Mouse (Mus musculus): ENCODE measurements around the gene Krt10. TPM values are rescaled to one million over a fixed set of nuclear protein-coding genes. Genes with fewer than 3 reads are reported as not detected.

Krt10 gene
- polyA plus RNA-seq, 1 experiment from 2014 or later, result 24.6 TPM

DNA sequence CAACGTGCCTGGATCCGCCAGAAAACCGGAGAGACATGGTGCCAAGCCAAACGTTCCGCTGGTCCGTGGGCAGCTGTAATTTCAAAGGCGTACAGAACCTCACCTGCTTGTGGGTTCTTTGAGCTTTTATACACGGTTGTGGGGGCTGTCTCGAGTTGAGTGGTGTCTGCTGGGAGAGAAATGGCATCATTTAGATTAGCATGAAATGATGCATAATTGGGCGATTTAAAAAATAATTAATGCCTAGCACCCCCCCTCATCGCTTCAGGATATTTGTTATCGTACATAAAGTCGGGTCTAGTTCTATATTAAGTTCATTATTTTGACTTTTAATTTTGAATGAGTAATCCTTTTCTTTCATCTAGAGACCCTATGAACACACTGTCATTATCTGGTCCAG is 14.4 kb downstream of the Krt10 start, which contains the start of gene Krt28:
Krt28 (minus strand) TSS at position 101 of the 400 bp plus-strand sequence.
- ATAC-seq (ENCODE audit: insufficient read depth) (no peak), DNase-seq (no peak)
- no peak for TF ChIP-seq CTCF (IDR thresholded peaks at IDR 0.05; ENCODE audit: low read depth)
- Histone ChIP-seq H3K36me3 (ENCODE audit: insufficient read depth) (no peaks in the 10 kb centered on the region), H3K4me2 (no peak within 1 kb of the TSS), H3K9me3 (ENCODE audit: low read depth, low read length) (no peaks in the 10 kb centered on the region), H3K9ac (no peak within 1 kb of the TSS), H3K4me3 (ENCODE audit: low read depth, low read length) (no peak within 1 kb of the TSS), H3K4me1 (ENCODE audit: insufficient read depth) (no peaks in the 10 kb centered on the region), H3K27me3 (ENCODE audit: insufficient read depth, low read length) (no peaks in the 10 kb centered on the region; the same call in 1 of the 2 replicates), H3K27ac (ENCODE audit: low read depth) (no peak within 1 kb of the TSS)
- 81% methylated on average over 13 of the region's 13 CpGs for WGBS

DNA sequence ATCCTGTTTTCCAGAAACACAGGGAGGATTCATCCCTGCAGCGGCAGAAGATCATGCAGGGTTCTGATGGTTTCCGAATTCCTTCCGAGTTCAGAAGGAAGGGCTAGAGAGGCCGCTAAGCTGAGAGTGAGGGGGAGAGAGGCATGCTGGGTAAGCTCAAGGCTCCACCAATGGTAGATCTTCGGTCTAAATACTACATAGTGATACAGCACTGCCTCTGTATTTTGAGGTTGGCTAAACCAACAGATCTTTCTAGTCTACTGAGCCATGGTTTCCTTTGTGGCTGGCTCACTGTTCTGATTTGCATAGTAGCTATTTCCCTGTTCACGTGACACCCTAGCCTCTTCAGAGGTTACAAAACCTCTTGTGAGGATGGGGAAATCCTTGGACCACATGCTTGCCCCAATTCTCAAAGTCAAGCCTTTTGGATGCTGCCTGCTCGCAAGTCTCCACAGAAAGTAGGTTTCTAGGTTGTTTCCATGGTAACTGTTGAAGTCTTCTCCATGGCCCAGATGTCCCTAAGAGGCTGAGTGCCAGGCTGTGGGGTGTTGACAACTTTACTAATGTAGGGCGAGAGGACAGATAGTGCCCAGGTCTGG is 19.2 kb downstream of the Krt10 start:
- WGBS, result 84% methylated on average over 8 of the region's 8 CpGs

DNA sequence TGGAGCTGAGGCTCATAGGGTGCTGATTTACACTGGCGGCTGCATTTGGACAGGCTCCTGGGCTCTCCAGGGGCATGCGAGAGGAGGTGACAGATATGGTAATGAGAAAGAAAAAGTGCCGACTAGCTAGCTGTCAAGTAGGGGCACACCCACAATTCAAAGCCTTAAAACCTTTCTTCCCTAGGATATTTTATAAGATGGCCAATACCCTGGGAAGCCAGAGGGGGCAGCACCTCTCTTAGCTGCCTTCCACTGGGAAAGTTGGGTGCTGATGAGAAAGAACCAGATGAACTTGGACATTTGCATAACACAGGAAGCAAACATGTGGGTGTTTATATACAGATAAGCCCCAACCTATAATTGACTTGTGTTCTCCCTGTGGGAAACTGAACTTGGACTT is 19.9 kb downstream of the Krt10 start:
- WGBS, result 4% methylated on average over 3 of the region's 3 CpGs
- DNase-seq, result peak; percentile 44

More for the DNA sequence above, 19.2 kb downstream of the Krt10 start:
- H3K27ac ChIP-seq (ENCODE audit: low read depth), result no peak overlapping the region
- no peak for TF ChIP-seq CTCF (IDR thresholded peaks at IDR 0.05; ENCODE audit: low read depth)
- H3K4me3 ChIP-seq (ENCODE audit: low read depth, low read length), result no peak overlapping the region
- no peak overlapping the region for H3K4me2 ChIP-seq
- no peaks in the 10 kb centered on the region for H3K27me3 ChIP-seq (ENCODE audit: insufficient read depth, low read length)
- no peaks in the 10 kb centered on the region for H3K9me3 ChIP-seq (ENCODE audit: low read depth, low read length)
- no peaks in the 10 kb centered on the region for H3K4me1 ChIP-seq (ENCODE audit: insufficient read depth)
- ATAC-seq (ENCODE audit: insufficient read depth) (no peak), DNase-seq (no peak)
- no peaks in the 10 kb centered on the region for H3K36me3 ChIP-seq (ENCODE audit: insufficient read depth)
- no peak overlapping the region for H3K9ac ChIP-seq

DNA sequence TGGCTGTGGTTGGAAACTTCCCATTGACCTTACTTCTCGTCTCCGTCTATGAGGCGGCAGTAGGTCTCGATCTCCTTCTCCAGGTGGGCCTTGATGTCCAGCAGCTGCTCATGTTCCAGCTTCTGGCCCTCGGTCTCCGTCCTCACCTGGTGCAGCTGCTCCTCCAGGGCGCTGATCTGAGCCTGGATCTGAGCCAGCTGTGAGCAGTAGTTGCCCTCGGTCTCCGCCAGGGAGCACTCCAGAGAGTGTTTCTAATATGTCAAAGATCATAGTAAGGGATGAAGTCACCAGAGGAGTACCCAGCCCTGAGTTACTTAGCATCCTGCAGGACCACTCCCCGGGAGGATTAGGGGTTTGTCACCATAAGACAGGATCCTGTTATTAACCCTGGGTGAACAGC is 22.4 kb downstream of the Krt10 start:
- Histone ChIP-seq H3K4me3 (ENCODE audit: low read depth, low read length) (no peak overlapping the region), H3K27ac (ENCODE audit: low read depth) (no peak overlapping the region), H3K9me3 (ENCODE audit: low read depth, low read length) (no peaks in the 10 kb centered on the region), H3K9ac (no peak overlapping the region), H3K36me3 (ENCODE audit: insufficient read depth) (no peaks in the 10 kb centered on the region), H3K4me1 (ENCODE audit: insufficient read depth) (no peaks in the 10 kb centered on the region), H3K4me2 (no peak overlapping the region), H3K27me3 (ENCODE audit: insufficient read depth, low read length) (no peaks in the 10 kb centered on the region)
- no peak; the same call in 1 of the 2 replicates for TF ChIP-seq CTCF (IDR thresholded peaks at IDR 0.05; ENCODE audit: low read depth)
- no peak for ATAC-seq (ENCODE audit: insufficient read depth)
- 28% methylated on average over 10 of the region's 10 CpGs for WGBS
- DNase-seq, result peak; percentile 17

More for the DNA sequence above, 19.9 kb downstream of the Krt10 start:
- TF ChIP-seq CTCF (IDR thresholded peaks at IDR 0.05; ENCODE audit: low read depth), result peak; percentile 63
- H3K4me3 ChIP-seq (ENCODE audit: low read depth, low read length), result no peak overlapping the region
- no peaks in the 10 kb centered on the region for H3K4me1 ChIP-seq (ENCODE audit: insufficient read depth)
- no peak for ATAC-seq (ENCODE audit: insufficient read depth)
- no peaks in the 10 kb centered on the region for H3K9me3 ChIP-seq (ENCODE audit: low read depth, low read length)
- H3K4me2 ChIP-seq, result no peak overlapping the region
- H3K9ac ChIP-seq, result no peak overlapping the region
- H3K36me3 ChIP-seq (ENCODE audit: insufficient read depth), result no peaks in the 10 kb centered on the region
- H3K27me3 ChIP-seq (ENCODE audit: insufficient read depth, low read length), result no peaks in the 10 kb centered on the region
- no peak overlapping the region for H3K27ac ChIP-seq (ENCODE audit: low read depth)

DNA sequence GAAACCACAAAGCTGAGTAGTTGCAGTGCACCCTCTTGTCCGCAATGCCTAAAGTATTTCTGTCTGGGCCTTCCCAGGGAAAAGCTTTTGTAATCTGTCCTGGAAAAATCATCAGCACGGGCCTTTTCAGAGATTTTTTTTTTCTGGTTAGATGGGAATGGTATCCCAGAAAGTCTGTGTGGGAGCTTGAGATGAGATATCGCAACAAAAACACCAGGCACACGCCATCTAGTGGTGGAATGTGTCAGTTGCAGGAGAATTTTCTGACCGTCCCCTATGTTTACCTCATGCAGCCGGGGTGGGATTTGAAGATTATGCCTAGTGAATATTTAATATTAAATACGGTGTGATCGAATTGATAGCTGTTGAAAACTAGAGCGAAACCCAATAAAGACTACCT is 24.8 kb downstream of the Krt10 start:
- H3K27ac ChIP-seq (ENCODE audit: low read depth), result no peak overlapping the region
- no peak overlapping the region for H3K9ac ChIP-seq
- H3K4me3 ChIP-seq (ENCODE audit: low read depth, low read length), result no peak overlapping the region
- no peaks in the 10 kb centered on the region for H3K4me1 ChIP-seq (ENCODE audit: insufficient read depth)
- DNase-seq (peak; percentile 81), ATAC-seq (ENCODE audit: insufficient read depth) (no peak)
- no peaks in the 10 kb centered on the region for H3K27me3 ChIP-seq (ENCODE audit: insufficient read depth, low read length)
- H3K4me2 ChIP-seq, result no peak overlapping the region
- 16% methylated on average over 9 of the region's 9 CpGs for WGBS
- H3K36me3 ChIP-seq (ENCODE audit: insufficient read depth), result no peaks in the 10 kb centered on the region
- TF ChIP-seq CTCF (IDR thresholded peaks at IDR 0.05; ENCODE audit: low read depth), result peak; percentile 71
- H3K9me3 ChIP-seq (ENCODE audit: low read depth, low read length), result no peaks in the 10 kb centered on the region

DNA sequence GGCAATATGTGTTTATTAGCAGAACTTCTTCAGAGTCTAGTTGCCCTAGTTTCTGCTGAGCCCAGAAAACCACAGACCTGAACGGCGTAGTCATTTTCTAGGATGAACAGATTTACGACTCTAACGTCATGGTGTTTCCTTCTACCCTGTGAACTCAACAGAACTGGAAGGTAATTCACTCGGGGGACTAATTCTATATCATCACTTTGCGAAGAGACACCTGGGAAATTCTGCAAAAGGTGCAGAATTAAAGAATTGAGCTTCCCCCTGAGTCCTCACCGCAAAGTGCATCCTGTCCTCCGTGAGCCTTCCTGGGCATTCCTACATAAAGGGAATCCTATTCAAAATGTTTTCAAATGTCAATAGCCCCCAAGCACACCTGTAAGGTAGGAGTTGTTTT is 27.7 kb downstream of the Krt10 start:
- no peak for ATAC-seq (ENCODE audit: insufficient read depth)
- WGBS, result 82% methylated on average over 8 of the region's 8 CpGs
- no peaks in the 10 kb centered on the region for H3K36me3 ChIP-seq (ENCODE audit: insufficient read depth)
- no peak overlapping the region for H3K27ac ChIP-seq (ENCODE audit: low read depth)
- H3K4me3 ChIP-seq (ENCODE audit: low read depth, low read length), result no peak overlapping the region
- H3K4me2 ChIP-seq, result no peak overlapping the region
- TF ChIP-seq CTCF (IDR thresholded peaks at IDR 0.05; ENCODE audit: low read depth), result no peak
- no peak overlapping the region for H3K9ac ChIP-seq
- no peaks in the 10 kb centered on the region for H3K27me3 ChIP-seq (ENCODE audit: insufficient read depth, low read length)
- no peaks in the 10 kb centered on the region for H3K9me3 ChIP-seq (ENCODE audit: low read depth, low read length)
- DNase-seq, result no peak
- no peaks in the 10 kb centered on the region for H3K4me1 ChIP-seq (ENCODE audit: insufficient read depth)

DNA sequence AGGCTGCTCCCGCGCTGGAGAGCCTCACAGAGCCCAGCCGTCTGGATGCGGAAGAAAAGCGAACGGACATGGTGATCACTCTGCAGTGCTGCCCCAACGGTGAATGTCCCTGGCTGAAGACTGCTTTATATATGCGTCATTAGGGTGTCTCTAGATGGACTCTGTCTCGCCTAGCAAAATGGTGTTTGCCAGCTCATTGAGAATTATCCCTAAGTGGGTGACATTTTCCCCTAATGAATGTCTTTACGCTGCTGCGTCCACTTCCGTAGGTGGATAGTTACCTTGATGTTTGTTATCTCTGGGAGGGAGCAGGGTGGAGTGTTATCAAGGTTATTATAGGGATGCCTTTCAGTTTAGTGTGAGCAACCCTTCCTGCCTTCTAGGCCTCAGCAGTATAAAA is 38.2 kb downstream of the Krt10 start, which contains the start of gene Krt27:
Krt27 (minus strand) TSS at position 101 of the 400 bp plus-strand sequence.
- no peak for ATAC-seq (ENCODE audit: insufficient read depth)
- Histone ChIP-seq H3K36me3 (ENCODE audit: insufficient read depth) (no peaks in the 10 kb centered on the region), H3K4me3 (ENCODE audit: low read depth, low read length) (no peak within 1 kb of the TSS), H3K9me3 (ENCODE audit: low read depth, low read length) (no peaks in the 10 kb centered on the region), H3K27ac (ENCODE audit: low read depth) (no peak within 1 kb of the TSS), H3K4me2 (no peak within 1 kb of the TSS), H3K27me3 (ENCODE audit: insufficient read depth, low read length) (no peaks in the 10 kb centered on the region), H3K4me1 (ENCODE audit: insufficient read depth) (no peaks in the 10 kb centered on the region), H3K9ac (no peak within 1 kb of the TSS)
- 67% methylated on average over 12 of the region's 12 CpGs for WGBS
- TF ChIP-seq CTCF (IDR thresholded peaks at IDR 0.05; ENCODE audit: low read depth), result no peak
- no peak for DNase-seq

Measured in lung, embryonic 14.5 days (tissue).